Mouse (Mus musculus) gonadal fat pad, adult 2 months (tissue): Measurements from ENCODE around the gene Dusp2. TPM values are rescaled to one million over a fixed set of nuclear protein-coding genes. Genes with fewer than 3 reads are reported as not detected.
"Not testable (repeated sequence)": the region's sequence is repeated elsewhere in the genome, so short reads cannot be mapped to it uniquely, and the experiment has no call there.

Experiments
- DNase-seq: peaks from one replicate; pipeline ENCODE4 v3.0.0-alpha.2; 2012; ENCODE audit warnings: low read depth
- polyA plus RNA-seq: library from polyadenylated mRNA; depleted of rRNA; stranded (reverse); fragments of >200 nt; gene quantifications from 2 replicates; pipeline ENCODE4 v1.2.3, GENCODE M21; 2012; rRNA removed

Gene Dusp2
- 1.8 and 2.7 TPM in 2 replicates for polyA plus RNA-seq

DNA sequence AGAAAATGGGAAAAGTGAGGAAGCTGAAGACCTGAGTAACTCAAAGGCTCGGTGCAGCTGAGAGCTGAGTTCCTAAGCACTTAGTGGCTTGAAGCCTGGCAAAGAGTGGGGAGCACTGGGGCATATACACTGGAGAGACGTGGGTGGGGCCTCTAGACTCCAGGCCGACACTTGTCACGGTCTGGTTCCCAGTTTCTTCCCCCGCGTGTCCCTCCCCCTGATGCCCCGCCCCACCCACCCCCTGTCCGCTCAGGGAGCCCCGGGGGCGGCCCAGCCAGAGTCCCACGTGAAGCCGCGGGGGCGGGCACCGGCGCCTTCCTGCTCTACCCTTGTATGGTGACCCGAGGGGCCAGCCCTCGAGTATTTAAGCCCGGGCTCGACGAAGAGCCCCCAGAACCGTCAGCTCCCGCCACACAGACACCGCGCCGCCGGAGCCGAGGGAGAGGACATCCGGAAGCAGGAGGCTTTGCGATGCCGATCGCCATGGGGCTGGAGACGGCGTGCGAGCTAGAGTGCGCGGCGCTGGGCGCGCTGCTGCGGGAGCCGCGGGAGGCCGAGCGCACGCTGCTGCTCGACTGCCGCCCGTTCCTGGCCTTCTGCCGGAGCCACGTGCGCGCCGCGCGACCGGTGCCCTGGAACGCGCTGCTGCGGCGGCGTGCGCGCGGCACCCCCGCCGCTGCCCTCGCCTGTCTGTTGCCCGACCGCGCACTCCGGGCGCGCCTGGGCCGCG lies at the start of gene Dusp2:
Gene Dusp2, plus strand, starts transcription at position 393 of the 730 bp plus-strand sequence.
- DNase-seq = no peak

DNA sequence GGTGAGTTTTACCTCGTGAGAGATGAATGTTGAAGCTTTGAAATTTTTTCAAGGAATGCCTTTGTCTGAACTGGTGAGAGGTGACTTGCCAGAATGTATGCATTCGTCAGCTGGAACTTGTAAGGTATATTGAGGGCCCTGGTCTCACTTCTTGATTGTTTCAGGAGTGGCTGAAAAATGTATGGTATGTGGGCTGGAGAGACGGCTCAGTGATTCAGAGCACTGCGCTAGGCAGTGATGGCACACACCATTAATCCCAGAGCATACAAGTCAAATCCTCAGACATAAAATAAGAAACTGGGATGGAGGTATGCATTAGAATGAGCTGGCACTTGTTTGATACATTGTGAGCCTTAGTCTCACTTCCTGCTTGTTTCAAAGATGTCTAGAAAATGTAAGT lies 43.7 kb upstream of the Dusp2 start:
- no peak for DNase-seq

DNA sequence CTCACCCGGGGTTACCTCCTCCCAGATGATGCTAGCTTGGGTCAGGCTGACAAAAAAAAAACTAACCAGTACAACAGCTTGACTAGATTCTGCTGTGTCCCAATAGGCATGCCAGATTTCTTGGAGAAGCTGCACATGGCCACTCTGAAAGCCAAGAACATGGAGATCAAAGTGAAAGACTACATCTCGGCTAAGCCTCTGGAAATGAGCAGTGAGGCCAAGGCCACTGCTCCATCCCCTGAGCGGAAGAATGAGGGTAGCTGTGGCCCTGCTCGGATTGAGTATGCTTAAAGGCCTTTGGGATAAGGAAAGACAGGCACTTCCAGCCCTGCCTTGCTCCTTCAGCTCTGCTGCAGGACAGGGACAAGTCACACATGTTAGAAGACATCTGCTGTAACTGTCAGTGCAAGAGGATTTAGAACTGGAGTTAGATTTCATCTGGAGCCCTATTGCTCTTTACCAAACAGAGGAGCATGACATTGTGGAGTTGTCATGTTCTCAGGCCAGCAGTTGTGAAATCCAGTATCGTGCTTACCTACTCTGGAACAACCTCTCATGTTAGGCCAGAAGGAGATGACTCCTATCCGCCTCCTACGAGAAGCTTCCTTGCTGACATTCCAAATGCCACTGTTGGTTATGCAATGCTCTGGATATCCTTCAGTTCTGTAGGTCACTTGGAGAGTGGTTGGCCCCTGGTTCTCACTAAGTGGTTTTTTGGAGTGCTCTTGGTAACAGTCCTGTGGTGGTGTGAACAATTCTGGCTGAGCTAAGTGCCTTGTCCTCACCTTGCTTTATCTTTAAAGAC lies 38.8 kb upstream of the Dusp2 start:
- DNase-seq = peak; percentile 90

DNA sequence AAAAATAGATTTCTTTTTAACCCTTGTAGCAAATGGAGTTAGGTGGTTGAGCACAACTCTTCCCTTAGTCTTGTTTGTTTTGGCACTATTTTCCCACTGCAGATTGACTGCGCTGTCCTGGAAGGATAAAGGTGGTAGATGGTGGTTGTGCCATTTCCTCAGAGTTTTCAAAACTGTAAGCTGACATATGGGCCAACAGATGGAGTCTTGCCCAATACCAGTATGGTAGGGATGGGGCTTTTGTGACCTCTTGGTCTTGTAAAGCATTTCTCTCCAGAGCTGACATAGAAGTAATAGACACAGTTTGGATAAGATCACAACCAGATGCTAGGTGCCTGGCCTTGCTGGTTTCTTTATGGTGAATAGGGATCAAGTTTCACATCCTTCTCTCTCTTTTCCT lies 37.9 kb upstream of the Dusp2 start:
- no peak for DNase-seq

DNA sequence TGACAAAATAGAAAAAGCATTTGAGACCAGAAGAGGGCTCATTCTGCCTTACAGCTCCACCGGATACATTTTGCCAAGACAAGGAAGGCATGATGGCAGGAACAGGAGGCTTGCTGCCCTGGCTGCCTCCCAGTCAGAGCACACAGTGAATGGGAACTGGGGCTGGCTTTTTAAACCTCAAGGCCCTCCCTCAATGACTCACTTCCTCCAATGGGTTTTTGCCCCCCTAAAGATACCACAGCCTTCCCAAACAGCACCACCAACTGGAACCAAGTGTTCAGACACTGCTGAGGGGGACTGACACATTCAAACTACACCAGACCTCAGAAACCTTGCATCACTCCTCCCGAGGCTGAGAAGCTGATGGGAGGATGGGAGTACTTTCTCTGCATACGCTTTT lies 35.3 kb upstream of the Dusp2 start:
- DNase-seq = no peak

DNA sequence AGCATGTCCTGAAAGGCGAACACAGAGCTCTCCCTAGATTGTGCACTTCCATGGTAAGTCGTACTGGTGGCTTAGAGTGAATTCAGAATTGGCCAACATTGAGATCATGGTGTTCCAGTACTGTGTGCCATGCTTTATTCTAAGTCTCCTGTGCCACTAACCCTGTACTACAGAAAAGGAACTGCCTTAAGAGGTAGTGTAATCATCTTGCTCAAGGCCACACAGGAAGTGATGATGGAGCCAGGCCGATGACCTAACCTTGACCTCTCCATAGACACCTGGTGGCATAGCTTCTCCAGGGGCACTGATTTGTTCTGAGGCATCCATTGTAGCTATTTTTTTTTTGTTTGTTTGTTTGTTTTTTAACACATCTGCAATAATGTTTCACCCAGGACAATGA lies 34.1 kb upstream of the Dusp2 start:
- no peak for DNase-seq

DNA sequence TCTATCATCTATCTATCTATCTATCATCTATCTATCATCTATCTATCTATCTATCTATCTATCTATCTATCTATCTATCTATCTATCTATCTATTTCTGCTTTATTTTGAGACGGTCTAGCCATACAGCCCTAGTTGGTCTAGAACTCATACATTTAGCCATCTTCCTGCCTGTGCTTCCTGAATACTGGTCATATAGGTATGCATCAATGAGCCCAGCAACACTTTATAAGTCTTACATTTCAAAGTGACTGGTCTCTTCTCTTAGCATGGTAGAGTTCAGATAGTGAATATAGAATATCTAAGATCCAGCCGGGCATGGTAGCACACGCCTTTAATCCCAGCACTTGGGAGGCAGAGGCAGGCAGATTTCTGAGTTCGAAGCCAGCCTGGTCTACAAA lies 31.8 kb upstream of the Dusp2 start:
- not testable (repeated sequence) for DNase-seq

DNA sequence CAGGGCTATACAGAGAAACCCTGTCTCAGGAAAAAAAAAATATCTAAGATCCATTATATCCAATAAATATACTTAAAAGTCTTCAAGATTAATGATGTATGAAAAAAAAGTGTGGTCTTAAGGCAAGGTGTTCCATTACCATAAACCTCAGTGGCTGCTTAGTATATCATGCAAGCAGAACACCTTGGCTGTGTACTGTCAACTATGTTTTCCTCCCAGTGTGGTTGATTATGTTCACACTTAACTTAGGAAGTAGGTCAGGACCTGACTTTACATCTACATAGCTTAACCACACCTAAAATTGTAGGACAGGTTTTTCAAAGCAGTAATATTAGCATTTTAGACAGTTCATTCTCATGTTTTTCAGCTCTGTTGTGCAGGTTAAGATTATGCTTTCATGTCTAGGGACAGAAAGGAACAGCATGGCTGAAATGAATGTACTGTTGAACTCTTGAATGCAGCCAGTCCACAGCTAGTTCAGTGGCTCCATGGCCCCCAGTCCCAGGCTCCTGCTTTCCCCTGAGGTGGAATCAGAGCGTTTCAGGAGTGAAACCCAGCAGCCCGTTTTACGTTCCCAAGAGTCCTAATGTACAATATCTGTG lies 31.2 kb upstream of the Dusp2 start:
- no peak for DNase-seq

DNA sequence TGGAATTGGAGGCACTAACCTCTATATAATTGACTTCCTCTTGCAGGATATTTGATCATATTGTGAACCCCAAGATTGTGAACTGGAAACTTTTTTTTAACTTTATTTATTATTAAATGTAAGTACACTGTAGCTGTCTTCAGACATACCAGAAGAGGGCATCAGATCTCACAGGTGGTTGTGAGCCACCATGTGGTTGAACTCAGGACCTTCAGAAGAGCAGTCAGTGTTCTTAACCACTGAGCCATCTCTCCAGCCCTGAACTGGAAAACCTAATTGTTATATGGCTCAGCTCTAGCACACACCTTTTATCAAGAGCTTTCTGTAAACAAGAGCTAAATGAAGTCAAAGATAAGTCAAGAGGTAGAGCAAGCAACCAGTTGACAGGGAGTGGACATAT lies 29.8 kb upstream of the Dusp2 start:
- DNase-seq = no peak

DNA sequence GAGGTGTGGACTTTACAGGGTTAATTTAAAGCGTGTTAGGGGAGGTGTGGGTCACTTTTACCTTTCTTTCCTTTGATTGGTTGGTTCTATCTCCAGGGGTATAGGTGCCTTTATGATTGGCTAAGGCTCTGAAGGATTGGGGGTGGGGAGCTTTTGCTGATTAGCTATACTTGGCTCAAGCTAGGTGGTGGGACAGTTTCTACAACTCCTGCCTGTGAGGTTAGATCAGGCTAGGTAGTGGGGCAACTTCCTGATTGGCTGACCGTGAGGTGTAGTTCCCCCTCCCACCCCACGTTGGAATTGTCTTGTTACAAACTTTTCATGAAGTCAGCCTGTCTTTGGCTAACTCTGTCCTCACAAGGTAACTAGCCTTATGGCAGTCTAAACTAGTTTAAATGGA lies 28.8 kb upstream of the Dusp2 start:
- no peak for DNase-seq

DNA sequence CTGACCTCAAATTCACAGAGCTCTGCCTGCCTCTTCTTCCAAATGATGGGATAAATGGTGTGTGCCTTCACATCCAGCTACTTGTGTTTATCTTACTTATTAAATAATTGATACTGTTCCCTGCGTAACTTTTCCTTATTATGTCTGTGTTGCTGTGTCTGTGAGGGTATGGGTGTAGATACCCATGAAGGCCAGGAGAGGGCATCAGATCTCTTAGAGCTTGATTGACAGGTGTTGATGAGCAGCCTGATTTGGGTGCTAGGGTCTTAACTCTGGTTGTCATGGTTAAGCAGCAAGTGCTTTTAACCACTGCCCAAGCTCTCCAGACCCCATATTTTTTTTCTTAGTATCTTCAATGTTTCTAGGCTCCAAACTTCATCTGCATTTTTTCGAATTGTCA lies 27.3 kb upstream of the Dusp2 start:
- DNase-seq = no peak

DNA sequence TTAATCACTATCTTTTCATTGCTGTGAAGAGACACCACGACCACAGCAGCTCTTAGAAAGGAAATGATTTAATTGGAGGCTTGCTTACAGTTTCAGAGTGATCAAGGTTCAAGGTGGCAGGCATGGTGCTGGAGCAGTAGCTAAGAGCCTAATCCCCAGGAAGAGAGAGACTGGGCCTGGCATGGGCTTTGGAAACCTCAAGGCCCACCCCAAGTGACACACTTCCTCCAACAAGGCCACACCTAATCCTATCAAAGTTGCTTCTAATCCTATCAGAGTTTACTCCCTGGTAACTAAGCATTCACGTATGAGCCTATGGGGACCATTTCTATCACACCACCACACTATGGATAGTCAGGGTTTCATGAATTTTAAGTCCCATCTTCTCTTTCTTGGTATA lies 25.7 kb upstream of the Dusp2 start:
- no peak for DNase-seq

DNA sequence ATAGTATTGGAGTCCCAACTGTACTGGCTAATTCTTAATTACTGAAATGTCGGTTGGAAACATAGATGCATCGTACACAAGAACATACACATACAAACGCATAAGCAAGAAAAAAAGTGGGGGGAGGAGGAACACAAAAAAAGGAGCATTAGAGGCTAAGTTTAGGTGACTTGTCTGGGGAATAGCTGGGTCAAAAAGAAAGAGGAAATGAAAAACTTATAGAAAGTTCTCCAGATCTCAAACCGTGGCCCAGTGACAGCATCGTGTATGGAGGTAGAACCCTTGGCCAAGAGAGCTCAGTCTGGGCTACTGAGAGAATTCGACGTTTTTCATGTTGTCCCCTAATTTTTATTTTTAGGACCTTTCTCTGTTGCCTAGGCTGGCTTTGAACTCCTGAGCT lies 25.3 kb upstream of the Dusp2 start:
- DNase-seq = no peak

DNA sequence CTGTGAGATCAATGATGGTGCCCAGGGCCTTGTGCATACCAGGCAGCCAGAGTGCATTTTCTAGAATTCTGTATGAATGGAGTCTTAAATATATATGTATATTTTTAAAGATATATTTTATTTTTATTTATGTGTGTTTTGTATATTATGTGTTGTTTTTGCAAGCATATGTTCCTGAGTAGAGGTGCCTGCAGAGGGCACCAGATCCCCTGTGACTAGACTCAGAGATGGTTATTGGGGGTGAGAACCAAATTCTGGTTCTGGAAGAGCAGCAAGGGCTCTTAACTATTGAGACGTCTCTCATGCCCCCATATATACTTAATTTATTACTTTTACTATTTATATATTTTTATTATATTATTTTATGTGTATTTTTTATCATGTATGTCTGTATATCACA lies 24.8 kb upstream of the Dusp2 start:
- no peak for DNase-seq

DNA sequence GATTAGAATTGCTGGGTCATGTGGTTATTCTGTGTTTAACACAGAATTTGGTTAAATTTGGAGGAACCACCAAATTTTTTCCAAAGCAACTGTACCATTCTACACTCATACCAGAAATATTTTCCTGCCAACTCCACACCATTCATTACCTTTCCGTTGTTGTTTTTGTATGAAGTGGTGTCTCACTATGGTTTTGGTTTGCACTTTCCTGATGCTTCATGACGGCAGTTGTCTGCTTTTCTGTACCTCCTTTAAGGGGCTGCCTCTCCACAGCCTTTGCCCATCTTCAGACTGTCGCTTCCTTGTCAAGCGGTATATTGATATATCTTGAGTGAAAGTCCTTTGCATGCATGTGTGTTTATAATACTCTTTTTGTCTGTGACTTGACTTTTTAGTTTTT lies 23.2 kb upstream of the Dusp2 start:
- DNase-seq = no peak

DNA sequence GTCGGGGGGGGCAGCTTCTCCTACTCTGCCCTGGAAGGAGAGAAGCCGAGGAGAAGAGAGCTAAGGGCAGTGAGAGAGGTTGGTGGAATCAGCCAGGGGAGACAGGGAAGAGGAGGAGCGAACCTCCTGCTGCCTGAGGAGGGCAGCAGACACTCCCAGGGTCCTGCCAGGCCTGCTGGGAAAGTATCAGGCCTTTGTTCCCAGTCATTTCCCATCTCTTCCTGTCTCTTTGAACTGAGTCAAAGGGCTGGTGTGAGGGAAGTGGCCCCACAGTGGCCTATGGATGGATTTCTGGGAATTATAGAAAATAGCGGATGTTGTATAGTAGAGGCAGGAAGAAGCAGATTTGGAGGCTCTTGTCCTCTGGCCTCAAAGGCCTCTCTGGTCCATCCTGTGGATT lies 22.1 kb upstream of the Dusp2 start:
- no peak for DNase-seq

DNA sequence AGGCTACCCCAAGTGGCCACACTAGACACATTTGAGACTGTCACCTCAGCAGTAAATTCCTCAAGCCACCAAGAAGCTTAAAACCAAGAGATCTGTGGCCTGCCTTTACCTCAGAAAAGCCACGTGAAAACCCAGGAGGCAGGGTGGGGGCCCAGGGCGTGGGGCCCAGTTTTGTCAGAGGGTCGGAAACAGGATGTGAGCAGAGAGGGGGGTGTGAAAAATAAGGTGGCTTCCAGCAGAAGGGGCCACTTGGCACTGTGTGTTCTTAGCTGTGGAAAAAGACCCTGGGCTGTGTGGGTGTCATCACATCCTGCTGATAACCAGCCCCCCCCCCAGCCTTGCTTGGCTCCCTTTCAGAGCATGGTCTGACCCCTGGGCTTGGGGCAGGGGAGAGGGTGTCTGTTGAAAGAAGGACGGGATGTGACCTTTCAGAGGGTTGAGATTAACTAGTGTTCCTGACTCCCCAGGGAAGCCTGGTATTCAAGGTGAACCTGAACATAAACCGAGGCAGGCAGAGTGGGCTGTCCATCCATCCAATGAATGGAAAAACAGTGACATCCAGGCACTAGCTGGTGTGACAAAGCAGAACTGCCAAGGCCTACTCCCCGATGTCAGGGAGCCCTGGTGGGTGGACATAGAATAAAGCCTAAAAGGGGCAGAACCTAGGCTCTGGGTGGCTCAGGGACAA lies 21.3 kb upstream of the Dusp2 start:
- DNase-seq = no peak

DNA sequence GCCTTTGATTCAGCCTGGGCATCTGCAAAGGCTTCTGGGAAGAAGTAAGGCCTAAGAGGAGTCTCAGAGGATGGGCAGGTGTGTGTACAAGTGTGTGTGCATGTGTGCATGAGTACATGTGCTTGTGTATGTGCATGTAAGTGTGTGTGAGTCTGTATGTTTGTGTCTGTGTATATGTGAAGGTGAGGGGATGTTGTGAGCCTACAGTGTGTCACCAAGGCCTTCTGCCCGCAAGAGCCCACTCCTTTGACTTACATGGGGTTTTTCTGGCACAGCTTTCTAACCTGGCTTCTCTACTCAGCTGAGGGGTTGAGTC lies 20.8 kb upstream of the Dusp2 start:
- no peak for DNase-seq

DNA sequence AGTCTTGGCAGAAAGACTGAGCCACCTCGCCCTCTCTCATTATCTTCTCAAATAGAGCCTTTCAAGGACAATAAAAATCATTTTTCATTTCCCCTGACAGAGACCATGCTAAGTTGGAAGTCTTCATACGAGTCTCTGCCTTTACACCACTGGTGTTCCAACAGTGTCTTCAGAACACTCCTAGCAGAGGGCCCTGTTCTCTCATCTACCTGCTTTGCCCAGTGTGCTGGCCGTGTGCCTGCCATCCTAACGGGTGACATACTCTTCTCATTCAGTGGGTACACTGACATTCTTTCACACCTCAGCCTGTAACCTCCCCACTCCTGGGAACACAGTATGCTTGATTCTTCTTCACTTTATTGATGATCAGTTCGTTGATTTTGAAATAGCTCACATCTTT lies 19.5 kb upstream of the Dusp2 start:
- DNase-seq = no peak

DNA sequence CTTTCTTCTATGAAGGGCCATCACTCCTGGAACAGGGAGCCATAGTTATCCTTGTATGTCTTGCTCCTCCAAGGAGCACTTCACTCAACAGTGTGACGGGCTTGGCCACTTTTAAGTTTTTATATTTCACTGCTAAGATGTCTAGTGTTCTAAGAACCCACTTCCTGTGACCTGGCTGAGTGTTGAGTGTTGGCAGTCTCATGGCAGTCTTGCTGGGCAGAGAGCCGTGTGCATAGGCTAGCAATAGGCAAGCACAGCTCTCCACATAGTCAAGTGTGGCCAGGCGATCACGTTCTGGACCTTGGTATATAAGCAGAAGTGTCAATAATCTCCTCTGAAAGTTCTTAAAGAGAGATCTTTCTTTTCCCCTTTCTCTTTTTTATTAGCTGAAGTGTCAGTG lies 17.8 kb upstream of the Dusp2 start:
- DNase-seq = no peak

DNA sequence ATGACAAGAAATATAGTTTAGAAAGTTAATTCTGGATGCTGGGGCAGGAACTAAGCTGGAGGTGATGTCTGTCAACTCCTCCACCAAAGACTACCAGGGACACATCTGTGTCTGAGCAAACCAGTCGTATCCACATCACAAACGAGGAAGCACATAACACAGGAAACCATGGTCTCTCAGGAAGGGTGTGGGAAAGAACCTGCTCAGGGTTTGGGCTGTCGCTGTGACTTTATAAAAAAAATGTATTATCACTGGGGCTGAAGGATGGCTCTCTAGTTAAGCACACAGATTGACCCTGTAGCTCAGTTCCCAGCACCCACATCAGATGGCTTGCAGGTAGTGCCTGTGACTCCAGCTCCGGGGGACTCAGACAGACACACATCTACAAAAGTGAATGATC lies 16.9 kb upstream of the Dusp2 start:
- no peak for DNase-seq

DNA sequence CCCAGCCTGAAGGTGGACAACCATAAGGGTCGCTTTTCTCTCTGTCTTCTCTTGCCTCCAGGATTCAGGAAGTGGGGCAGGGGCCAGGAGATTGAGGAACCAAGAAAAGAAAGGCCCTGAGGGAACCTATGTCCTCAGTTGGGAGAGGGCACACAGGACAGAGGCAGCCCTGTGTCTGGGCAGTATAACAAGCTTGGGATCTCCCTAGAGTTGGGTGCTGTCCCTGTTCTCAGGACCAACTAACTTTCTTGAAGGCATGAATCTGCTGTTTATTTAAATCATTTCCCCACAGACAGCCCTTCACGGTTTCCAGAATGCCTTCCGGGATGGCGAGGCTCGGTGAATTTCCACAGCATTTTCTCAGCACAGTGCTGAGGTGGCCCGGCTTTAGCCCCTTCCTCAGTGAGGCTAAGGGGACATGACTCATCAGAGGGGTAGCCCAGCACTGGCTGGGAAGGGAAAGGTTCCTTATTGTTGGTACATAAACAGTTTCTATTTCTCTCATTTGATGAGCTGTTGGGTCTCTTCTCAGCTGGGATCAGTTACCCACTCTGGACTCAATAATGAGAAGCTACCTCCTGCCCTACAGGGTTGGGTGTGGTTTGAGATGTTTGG lies 13.2 kb upstream of the Dusp2 start:
- DNase-seq = no peak
